Mouse (Mus musculus) lung, postnatal 0 days (tissue): ENCODE measurements around the gene Tssk4.

Source experiments
- CTCF ChIP-seq: IDR thresholded peaks from 2 replicates; pipeline ENCODE4 v1.5.1; 2016; ENCODE audit warnings: antibody characterized with exemption, mild to moderate bottlenecking
- EP300 ChIP-seq: IDR thresholded peaks from 2 replicates; pipeline ENCODE4 v1.6.1; 2016; ENCODE audit warnings: antibody characterized with exemption, mild to moderate bottlenecking, control low read depth

DNA sequence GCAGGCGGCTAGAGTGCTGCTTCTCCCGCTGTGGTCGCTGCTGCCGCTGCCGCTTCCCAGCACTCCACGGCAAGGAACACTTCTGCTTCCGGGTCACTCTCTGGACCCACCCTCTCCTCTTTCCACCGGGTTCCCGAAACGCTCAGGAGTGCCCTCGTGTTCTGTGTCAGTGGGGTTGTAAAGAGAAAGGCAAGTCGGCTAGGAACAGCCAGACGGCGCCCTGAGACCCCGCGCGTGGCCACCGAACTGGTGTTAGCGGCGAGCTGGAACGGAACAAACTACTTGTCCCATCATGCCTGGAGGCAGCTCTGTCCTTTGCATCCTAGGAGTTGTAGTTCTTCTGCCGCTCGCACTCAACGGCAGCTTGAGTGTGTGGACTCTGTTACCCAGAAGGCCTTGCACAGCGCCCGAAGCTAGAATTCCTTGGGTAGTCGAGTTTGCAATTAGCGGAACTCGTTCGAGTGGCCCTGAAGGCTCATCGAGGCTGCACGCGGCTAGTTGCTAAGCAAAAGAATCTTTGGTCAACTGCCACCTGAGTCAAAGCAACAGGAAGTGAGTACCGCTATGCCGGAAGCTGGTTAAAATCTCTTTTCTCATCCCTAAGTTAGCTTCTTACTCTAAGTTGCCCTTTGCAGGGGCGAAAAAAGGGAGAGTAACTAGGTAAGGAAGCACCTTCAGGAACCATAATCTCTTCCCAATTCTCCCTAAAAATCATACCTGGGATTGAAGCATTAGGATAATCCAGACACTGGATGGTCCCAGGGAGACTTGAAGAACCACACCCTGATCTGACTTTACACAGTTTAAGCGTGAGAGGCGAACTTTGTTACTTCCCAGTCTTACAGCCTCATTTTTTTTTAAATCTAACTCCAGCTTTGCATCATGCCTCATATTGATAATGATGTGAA, 22.1 kb downstream of the Tssk4 start, which contains the start of the genes Gmpr2 and Nedd8:
- TF ChIP-seq EP300 (peak; percentile 30; the same call in 1 of the 2 replicates), CTCF (peak; percentile 12; the same call in 1 of the 2 replicates)
